Mouse (Mus musculus): Measurements from ENCODE around the gene Dst. TPM values are rescaled to one million over a fixed set of nuclear protein-coding genes. Genes with fewer than 3 reads are reported as not detected.
A peak's percentile ranks its signal among the peaks of the same experiment; 100 is the strongest.

The Dst gene
- total RNA-seq (2014; rRNA removed; ENCODE audit: low replicate concordance) (104 and 106 TPM in 2 replicates), polyA plus RNA-seq (2015; fragmentation: Nextera tagmentation; extraction: Ambion mirVana) (18.2 and 21.7 TPM in 2 replicates)

GRCm38 (mm10) chr1:33908191-33908962 lies at the start of gene Dst:
Gene Dst, plus strand, starts transcription at chr1:33908225.
- H3K27me3 ChIP-seq (ENCODE audit: control insufficient read depth, insufficient read depth, low read length), result peaks cover 8% of the 10 kb centered on the region; the same call in 1 of the 2 replicates
- WGBS, result 4% methylated on average over 33 of the region's 44 CpGs
- no peaks in the 10 kb centered on the region for H3K36me3 ChIP-seq (replicated peaks; ENCODE audit: control insufficient read depth, insufficient read depth, low read length)
- TF ChIP-seq EP300 (IDR thresholded peaks at IDR 0.05; ENCODE audit: low read depth) (no peak), CTCF (IDR thresholded peaks at IDR 0.05; ENCODE audit: low read depth) (no peak)
- H3K4me3 ChIP-seq (ENCODE audit: low read depth, low read length), result peak within 1 kb of the TSS; percentile 61
- peak within 1 kb of the TSS; percentile 30 for H3K9ac ChIP-seq (replicated peaks; ENCODE audit: low read depth, low read length)
- ATAC-seq (ENCODE audit: insufficient read depth, low read depth) (no peak), DNase-seq (ENCODE audit: low spot score) (no peak)
- no peaks in the 10 kb centered on the region for H3K9me3 ChIP-seq (replicated peaks; ENCODE audit: control insufficient read depth, low read length)
- H3K4me2 ChIP-seq (ENCODE audit: low read depth, low read length), result peak within 1 kb of the TSS; percentile 82
- no peak within 1 kb of the TSS for H3K27ac ChIP-seq (ENCODE audit: low read depth)
- H3K4me1 ChIP-seq (ENCODE audit: control insufficient read depth, insufficient read depth), result 0 out of 2 replicates have a peak, but pooled peaks cover 3% of the 10 kb centered on the region

- H3K9me3 ChIP-seq (replicated peaks; ENCODE audit: control insufficient read depth, low read length), result no peaks in the 10 kb centered on the region
- ATAC-seq (ENCODE audit: insufficient read depth, low read depth) (no peak), DNase-seq (ENCODE audit: low spot score) (no peak)
- no peaks in the 10 kb centered on the region for H3K4me1 ChIP-seq (ENCODE audit: control insufficient read depth, insufficient read depth)
- H3K36me3 ChIP-seq (replicated peaks; ENCODE audit: control insufficient read depth, insufficient read depth, low read length), result no peaks in the 10 kb centered on the region
- WGBS, result 87% methylated on average over 2 of the region's 2 CpGs
- H3K27ac ChIP-seq (ENCODE audit: low read depth), result no peak overlapping the region
- H3K9ac ChIP-seq (replicated peaks; ENCODE audit: low read depth, low read length), result no peak overlapping the region
- TF ChIP-seq CTCF (IDR thresholded peaks at IDR 0.05; ENCODE audit: low read depth), result no peak
- no peak for TF ChIP-seq EP300 (IDR thresholded peaks at IDR 0.05; ENCODE audit: low read depth)
- H3K27me3 ChIP-seq (ENCODE audit: control insufficient read depth, insufficient read depth, low read length), result no peaks in the 10 kb centered on the region
- H3K4me3 ChIP-seq (ENCODE audit: low read depth, low read length), result no peak overlapping the region
- H3K4me2 ChIP-seq (ENCODE audit: low read depth, low read length), result no peak overlapping the region
These were observed 39.0 kb upstream of the Dst start for GRCm38 (mm10) chr1:33869031-33869430.

- Histone ChIP-seq H3K27ac (ENCODE audit: low read depth) (no peak overlapping the region), H3K4me2 (ENCODE audit: low read depth, low read length) (no peak overlapping the region), H3K27me3 (ENCODE audit: control insufficient read depth, insufficient read depth, low read length) (no peaks in the 10 kb centered on the region), H3K9me3 (replicated peaks; ENCODE audit: control insufficient read depth, low read length) (no peaks in the 10 kb centered on the region), H3K36me3 (replicated peaks; ENCODE audit: control insufficient read depth, insufficient read depth, low read length) (no peaks in the 10 kb centered on the region), H3K4me1 (ENCODE audit: control insufficient read depth, insufficient read depth) (no peaks in the 10 kb centered on the region), H3K4me3 (ENCODE audit: low read depth, low read length) (no peak overlapping the region), H3K9ac (replicated peaks; ENCODE audit: low read depth, low read length) (no peak overlapping the region)
- DNase-seq (ENCODE audit: low spot score) (no peak), ATAC-seq (ENCODE audit: insufficient read depth, low read depth) (no peak)
- no peak for TF ChIP-seq CTCF (IDR thresholded peaks at IDR 0.05; ENCODE audit: low read depth)
- TF ChIP-seq EP300 (IDR thresholded peaks at IDR 0.05; ENCODE audit: low read depth), result no peak
- 77% methylated on average over 3 of the region's 3 CpGs for WGBS
These were observed 38.6 kb upstream of the Dst start for GRCm38 (mm10) chr1:33869437-33869836.

DNA sequence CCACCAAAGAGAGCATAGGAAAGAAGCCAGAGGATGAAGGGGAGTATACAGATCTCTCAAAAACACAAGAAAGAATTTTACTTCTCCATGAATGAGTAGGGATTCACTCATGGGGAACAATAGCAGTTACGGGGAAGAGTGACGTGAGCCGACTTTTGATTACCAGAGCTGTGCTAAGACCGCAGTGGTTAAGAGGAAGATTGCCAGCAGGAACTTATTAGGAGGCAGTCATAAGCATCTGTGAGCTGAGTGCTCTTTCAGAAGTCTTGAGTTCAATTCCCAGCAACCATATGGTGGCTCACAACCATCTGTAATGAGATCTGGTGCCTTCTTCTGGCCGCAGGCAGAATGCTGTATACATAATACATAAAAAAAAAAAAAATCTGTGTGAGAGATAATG lies 34.5 kb upstream of the Dst start:
- no peaks in the 10 kb centered on the region for H3K4me1 ChIP-seq (ENCODE audit: control insufficient read depth, insufficient read depth)
- H3K9ac ChIP-seq (replicated peaks; ENCODE audit: low read depth, low read length), result no peak overlapping the region
- H3K36me3 ChIP-seq (replicated peaks; ENCODE audit: control insufficient read depth, insufficient read depth, low read length), result no peaks in the 10 kb centered on the region
- ATAC-seq (ENCODE audit: insufficient read depth, low read depth), result no peak
- TF ChIP-seq CTCF (IDR thresholded peaks at IDR 0.05; ENCODE audit: low read depth) (no peak), EP300 (IDR thresholded peaks at IDR 0.05; ENCODE audit: low read depth) (no peak)
- 90% methylated on average over 5 of the region's 5 CpGs for WGBS
- no peaks in the 10 kb centered on the region for H3K27me3 ChIP-seq (ENCODE audit: control insufficient read depth, insufficient read depth, low read length)
- no peaks in the 10 kb centered on the region for H3K9me3 ChIP-seq (replicated peaks; ENCODE audit: control insufficient read depth, low read length)
- no peak overlapping the region for H3K4me2 ChIP-seq (ENCODE audit: low read depth, low read length)
- no peak overlapping the region for H3K27ac ChIP-seq (ENCODE audit: low read depth)
- H3K4me3 ChIP-seq (ENCODE audit: low read depth, low read length), result no peak overlapping the region
- DNase-seq (ENCODE audit: low spot score), result no peak

GRCm38 (mm10) chr1:33875691-33876090 lies 32.3 kb upstream of the Dst start:
- Histone ChIP-seq H3K27ac (ENCODE audit: low read depth) (no peak overlapping the region), H3K27me3 (ENCODE audit: control insufficient read depth, insufficient read depth, low read length) (no peaks in the 10 kb centered on the region), H3K9me3 (replicated peaks; ENCODE audit: control insufficient read depth, low read length) (no peaks in the 10 kb centered on the region), H3K4me1 (ENCODE audit: control insufficient read depth, insufficient read depth) (no peaks in the 10 kb centered on the region), H3K4me3 (ENCODE audit: low read depth, low read length) (no peak overlapping the region), H3K36me3 (replicated peaks; ENCODE audit: control insufficient read depth, insufficient read depth, low read length) (no peaks in the 10 kb centered on the region), H3K9ac (replicated peaks; ENCODE audit: low read depth, low read length) (no peak overlapping the region), H3K4me2 (ENCODE audit: low read depth, low read length) (no peak overlapping the region)
- DNase-seq (ENCODE audit: low spot score) (no peak), ATAC-seq (ENCODE audit: insufficient read depth, low read depth) (no peak)
- peak; percentile 24; the same call in 1 of the 2 replicates for TF ChIP-seq CTCF (IDR thresholded peaks at IDR 0.05; ENCODE audit: low read depth)
- no peak for TF ChIP-seq EP300 (IDR thresholded peaks at IDR 0.05; ENCODE audit: low read depth)
- 42% methylated on average over 6 of the region's 6 CpGs for WGBS

Measured in heart, postnatal 0 days (tissue).